Mouse (Mus musculus): Measurements from ENCODE around the gene Klk10. TPM values are rescaled to one million over a fixed set of nuclear protein-coding genes. Genes with fewer than 3 reads are reported as not detected.

Gene Klk10
- polyA plus RNA-seq (2016; fragmentation: Nextera tagmentation; extraction: Ambion mirVana): 0.11 and 0.43 TPM in 2 replicates

DNA sequence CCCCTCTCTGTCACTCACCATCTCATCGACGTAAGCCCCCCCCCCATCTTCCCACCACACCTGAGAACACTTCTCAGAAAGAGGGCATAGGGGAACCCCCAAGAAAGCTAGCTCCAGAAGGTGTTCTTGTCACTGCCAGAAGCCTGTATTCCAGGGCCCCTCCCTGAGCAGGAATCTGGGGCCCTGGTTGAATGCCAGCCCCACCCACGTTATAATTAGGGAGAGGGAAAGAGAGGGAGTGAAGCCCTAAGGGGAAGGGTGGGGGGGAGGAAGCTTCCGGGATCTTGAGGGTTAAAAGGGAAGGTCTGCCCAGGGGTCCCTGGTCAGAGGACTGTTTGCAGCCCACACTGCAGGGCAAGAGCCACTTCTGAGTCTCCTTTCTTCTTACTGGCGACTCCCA lies at the start of gene Klk10:
Gene Klk10, plus strand, starts transcription at position 290 of the 400 bp plus-strand sequence.
- Histone ChIP-seq H3K36me3 (replicated peaks) (no peaks in the 10 kb centered on the region), H3K4me1 (peaks cover 12% of the 10 kb centered on the region), H3K27me3 (ENCODE audit: poor library complexity, severe bottlenecking) (peaks cover 22% of the 10 kb centered on the region), H3K27ac (no peak within 1 kb of the TSS), H3K4me3 (no peak within 1 kb of the TSS), H3K9me3 (no peaks in the 10 kb centered on the region)
- DNase-seq (ENCODE audit: extremely low spot score, low spot score): no peak
- 53% methylated on average over 5 of the region's 5 CpGs for WGBS

DNA sequence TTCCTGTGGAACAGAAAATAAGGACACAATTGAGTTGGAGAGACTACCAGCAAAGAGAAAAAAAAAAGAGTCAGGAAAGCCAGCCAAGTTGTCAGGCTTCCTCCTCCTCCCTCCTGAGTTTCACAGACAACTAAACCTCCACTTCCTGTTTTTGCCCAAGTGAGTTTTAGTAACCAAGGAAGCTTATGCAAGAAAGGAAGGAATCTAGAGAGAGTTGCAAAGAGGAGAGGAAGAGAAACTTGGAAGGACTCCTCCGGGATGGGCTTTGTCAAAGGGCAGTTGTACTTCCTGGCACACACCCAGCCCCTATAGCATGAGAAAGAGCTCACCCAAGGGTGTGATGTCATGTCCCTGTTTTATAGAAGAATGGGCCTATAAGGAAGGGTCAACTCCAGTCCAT lies 33.0 kb upstream of the Klk10 start:
- H3K27ac ChIP-seq: no peak overlapping the region
- no peak for DNase-seq (ENCODE audit: extremely low spot score, low spot score)
- 76% methylated on average over 1 of the region's 1 CpGs for WGBS

DNA sequence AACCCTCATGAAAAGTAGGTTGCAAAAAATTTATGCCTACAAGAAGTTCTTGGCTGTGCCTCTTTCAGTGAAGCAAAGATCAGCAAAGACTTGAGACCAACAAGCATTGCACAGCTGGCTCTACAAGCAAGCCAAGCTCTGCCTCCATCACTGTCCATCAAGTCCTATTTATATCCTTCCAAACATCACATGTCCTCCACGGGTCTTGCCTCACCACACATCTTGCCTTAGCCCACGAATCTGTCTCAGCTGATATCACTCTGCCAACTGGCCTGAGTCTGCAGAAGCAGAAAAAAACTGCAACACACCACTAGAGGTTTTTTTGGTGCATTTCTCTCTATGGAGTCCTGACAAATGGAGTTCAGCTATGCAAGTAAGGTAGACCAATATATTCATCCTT lies 28.0 kb upstream of the Klk10 start:
- Histone ChIP-seq H3K27me3 (ENCODE audit: poor library complexity, severe bottlenecking) (no peaks in the 10 kb centered on the region), H3K9me3 (no peaks in the 10 kb centered on the region), H3K4me3 (no peak overlapping the region), H3K27ac (no peak overlapping the region), H3K36me3 (replicated peaks) (no peaks in the 10 kb centered on the region), H3K4me1 (no peaks in the 10 kb centered on the region)
- DNase-seq (ENCODE audit: extremely low spot score, low spot score): no peak
- 82% methylated on average over 2 of the region's 2 CpGs for WGBS

More for the DNA sequence above, 33.0 kb upstream of the Klk10 start:
- Histone ChIP-seq H3K27me3 (ENCODE audit: poor library complexity, severe bottlenecking) (no peaks in the 10 kb centered on the region), H3K4me3 (no peak overlapping the region), H3K36me3 (replicated peaks) (no peaks in the 10 kb centered on the region), H3K9me3 (no peaks in the 10 kb centered on the region), H3K4me1 (no peaks in the 10 kb centered on the region)

DNA sequence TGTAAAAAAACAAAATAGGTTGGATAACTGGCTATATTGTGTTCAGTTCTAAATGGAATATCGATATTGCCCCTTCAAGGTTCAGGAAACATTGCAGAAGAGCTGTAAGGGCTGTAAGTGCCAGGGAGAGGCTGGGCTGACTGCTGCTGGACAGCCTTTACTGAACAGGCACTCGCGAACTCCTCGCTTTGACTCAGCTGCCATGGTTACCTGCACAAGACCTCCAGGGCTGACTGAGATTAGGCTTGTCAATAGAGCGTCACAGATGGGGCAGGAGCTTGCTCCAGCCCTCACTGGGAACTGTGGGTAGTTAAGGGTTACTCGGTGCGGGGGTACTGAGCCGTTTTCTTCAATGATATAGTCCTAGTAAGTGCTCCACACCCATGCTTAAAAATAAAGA lies 14.4 kb upstream of the Klk10 start:
- DNase-seq (ENCODE audit: extremely low spot score, low spot score): peak; percentile 13
- H3K4me1 ChIP-seq: no peaks in the 10 kb centered on the region
- WGBS: 51% methylated on average over 8 of the region's 8 CpGs

DNA sequence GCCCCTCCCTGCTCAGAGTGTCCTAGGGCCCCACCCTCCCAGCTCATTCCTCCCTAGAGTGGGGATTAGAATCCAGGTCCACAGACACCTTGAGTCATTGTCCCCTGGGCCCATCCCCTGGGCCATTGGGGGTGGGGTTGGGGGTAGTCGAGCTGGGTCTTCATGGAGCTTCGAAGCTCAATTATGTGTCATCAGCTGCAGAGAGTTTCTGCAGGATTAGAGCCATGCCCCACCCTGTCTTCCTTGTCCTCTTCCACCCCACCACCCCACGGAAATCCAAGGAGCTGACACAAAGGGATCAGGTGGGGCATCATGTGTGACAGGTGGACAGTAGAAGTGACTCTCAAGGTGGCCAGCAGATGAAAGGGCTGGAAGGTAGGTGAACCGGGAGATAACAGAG lies 12.2 kb upstream of the Klk10 start, which contains the start of gene Klk12:
Gene Klk12, plus strand, starts transcription at position 301 of the 400 bp plus-strand sequence.
- 87% methylated on average over 4 of the region's 4 CpGs for WGBS
- Histone ChIP-seq H3K9me3 (peaks cover 3% of the 10 kb centered on the region; the same call in 1 of the 2 replicates), H3K4me1 (no peaks in the 10 kb centered on the region), H3K4me3 (no peak within 1 kb of the TSS), H3K27me3 (ENCODE audit: poor library complexity, severe bottlenecking) (no peaks in the 10 kb centered on the region), H3K36me3 (replicated peaks) (no peaks in the 10 kb centered on the region), H3K27ac (no peak within 1 kb of the TSS)
- no peak for DNase-seq (ENCODE audit: extremely low spot score, low spot score)

More for the DNA sequence above, 14.4 kb upstream of the Klk10 start:
- Histone ChIP-seq H3K36me3 (replicated peaks) (no peaks in the 10 kb centered on the region), H3K27ac (no peak overlapping the region), H3K9me3 (peaks cover 3% of the 10 kb centered on the region; the same call in 1 of the 2 replicates), H3K27me3 (ENCODE audit: poor library complexity, severe bottlenecking) (no peaks in the 10 kb centered on the region), H3K4me3 (no peak overlapping the region)

DNA sequence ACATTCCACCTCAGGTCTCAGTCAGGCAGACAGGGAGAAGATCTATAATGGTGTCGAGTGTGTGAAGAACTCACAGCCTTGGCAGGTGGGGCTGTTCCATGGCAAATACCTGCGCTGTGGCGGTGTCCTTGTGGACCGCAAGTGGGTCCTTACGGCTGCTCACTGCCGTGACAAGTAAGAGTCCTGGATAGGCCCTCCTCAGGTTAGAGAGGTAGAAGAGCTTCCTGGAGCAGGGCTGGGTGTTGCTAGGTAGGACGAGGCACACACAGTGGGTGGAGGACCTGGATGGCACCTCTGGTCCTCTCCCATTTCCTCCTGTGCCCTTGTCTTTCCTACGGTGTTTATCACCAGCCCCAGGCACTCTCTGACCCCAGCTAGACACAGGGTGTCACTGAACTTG lies 11.2 kb upstream of the Klk10 start:
- peaks cover 3% of the 10 kb centered on the region; the same call in 1 of the 2 replicates for H3K9me3 ChIP-seq
- 91% methylated on average over 8 of the region's 8 CpGs for WGBS
- peaks cover 4% of the 10 kb centered on the region for H3K4me1 ChIP-seq
- H3K27ac ChIP-seq: no peak overlapping the region
- H3K36me3 ChIP-seq (replicated peaks): no peaks in the 10 kb centered on the region
- no peaks in the 10 kb centered on the region for H3K27me3 ChIP-seq (ENCODE audit: poor library complexity, severe bottlenecking)
- peak; percentile 7 for DNase-seq (ENCODE audit: extremely low spot score, low spot score)
- H3K4me3 ChIP-seq: no peak overlapping the region

DNA sequence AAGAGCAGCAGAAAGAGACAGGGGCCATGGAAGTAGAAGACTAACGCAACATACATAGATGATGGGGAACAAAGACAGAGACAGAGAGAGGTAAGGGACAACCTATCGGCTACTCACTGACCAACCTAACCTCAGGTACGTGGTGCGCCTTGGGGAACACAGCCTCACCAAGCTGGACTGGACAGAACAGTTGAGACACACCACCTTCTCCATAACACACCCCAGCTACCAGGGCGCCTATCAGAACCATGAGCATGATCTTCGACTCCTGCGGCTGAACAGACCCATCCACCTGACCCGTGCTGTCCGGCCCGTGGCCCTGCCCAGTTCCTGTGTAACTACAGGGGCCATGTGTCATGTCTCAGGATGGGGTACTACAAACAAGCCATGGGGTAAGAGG lies 10.1 kb upstream of the Klk10 start:
- no peaks in the 10 kb centered on the region for H3K36me3 ChIP-seq (replicated peaks)

DNA sequence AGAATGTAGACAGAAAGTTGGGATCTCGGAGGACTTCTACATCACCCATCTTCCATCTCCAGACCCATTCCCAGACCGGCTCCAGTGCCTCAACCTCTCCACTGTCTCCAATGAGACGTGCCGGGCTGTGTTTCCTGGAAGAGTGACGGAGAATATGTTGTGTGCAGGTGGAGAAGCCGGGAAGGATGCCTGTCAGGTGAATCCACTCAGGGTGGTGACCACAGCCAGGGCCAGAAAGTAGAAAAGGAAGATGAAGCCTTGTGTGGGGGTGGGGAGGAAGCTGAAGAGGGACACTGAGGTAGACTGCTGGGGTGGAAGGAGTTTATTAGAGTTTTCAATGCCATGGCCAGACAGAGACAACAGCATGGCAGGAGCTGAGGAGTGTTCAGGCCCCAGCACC lies 8.9 kb upstream of the Klk10 start:
- H3K27ac ChIP-seq: no peak overlapping the region
- H3K4me3 ChIP-seq: no peak overlapping the region
- H3K4me1 ChIP-seq: peaks cover 16% of the 10 kb centered on the region
- peak; percentile 10 for DNase-seq (ENCODE audit: extremely low spot score, low spot score)
- no peaks in the 10 kb centered on the region for H3K36me3 ChIP-seq (replicated peaks)
- H3K27me3 ChIP-seq (ENCODE audit: poor library complexity, severe bottlenecking): no peaks in the 10 kb centered on the region
- peaks cover 3% of the 10 kb centered on the region; the same call in 1 of the 2 replicates for H3K9me3 ChIP-seq
- 93% methylated on average over 6 of the region's 6 CpGs for WGBS

More for the DNA sequence above, 10.1 kb upstream of the Klk10 start:
- DNase-seq (ENCODE audit: extremely low spot score, low spot score): no peak
- no peak overlapping the region for H3K27ac ChIP-seq
- no peaks in the 10 kb centered on the region for H3K27me3 ChIP-seq (ENCODE audit: poor library complexity, severe bottlenecking)
- peaks cover 15% of the 10 kb centered on the region for H3K4me1 ChIP-seq
- peaks cover 3% of the 10 kb centered on the region; the same call in 1 of the 2 replicates for H3K9me3 ChIP-seq
- H3K4me3 ChIP-seq: no peak overlapping the region
- WGBS: 93% methylated on average over 10 of the region's 10 CpGs

DNA sequence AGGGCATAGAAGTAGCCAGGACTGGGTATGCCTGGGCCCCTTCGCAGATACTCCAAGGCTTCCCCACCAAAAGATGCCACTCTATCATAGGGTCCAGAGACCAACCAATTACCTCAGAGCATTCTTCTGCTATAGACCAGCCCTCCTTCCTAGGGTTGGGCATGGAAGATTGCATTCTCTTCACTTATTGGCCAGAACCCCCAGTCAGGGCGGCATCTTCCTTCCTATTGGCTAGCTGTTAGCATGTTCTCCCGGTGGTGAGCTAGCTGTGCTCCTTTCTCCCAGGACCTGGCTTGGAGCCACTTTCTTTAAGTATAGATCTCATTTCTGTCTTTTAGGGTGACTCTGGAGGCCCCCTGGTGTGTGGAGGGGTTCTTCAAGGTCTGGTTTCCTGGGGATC lies 7.9 kb upstream of the Klk10 start:
- peak; percentile 9 for DNase-seq (ENCODE audit: extremely low spot score, low spot score)
- 74% methylated on average over 3 of the region's 3 CpGs for WGBS

DNA sequence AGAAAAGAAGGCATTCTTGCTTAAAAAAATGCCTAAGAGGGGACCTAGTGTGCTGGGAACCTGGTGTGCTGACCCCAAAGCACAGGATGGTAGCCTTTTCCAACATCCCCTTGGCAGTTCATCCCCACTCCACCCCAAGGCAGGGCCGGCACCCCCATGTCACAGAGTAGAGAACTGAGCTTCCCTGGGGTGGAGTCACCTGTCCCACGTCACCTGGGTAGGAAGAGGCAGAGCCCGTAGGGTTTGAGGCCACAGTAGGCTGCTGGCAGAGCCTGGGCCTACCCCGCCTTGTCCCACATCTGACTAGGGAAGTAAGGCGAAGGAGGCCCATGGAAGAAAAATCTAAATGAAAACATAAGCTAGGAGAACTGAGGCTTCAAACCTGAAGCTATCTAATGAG lies 6.5 kb upstream of the Klk10 start, which contains the start of gene Klk11:
Gene Klk11, plus strand, starts transcription at position 241 of the 400 bp plus-strand sequence.
- H3K27ac ChIP-seq: peak within 1 kb of the TSS; percentile 80
- H3K36me3 ChIP-seq (replicated peaks): no peaks in the 10 kb centered on the region
- peaks cover 16% of the 10 kb centered on the region for H3K4me1 ChIP-seq
- DNase-seq (ENCODE audit: extremely low spot score, low spot score): peak; percentile 10
- no peaks in the 10 kb centered on the region for H3K27me3 ChIP-seq (ENCODE audit: poor library complexity, severe bottlenecking)
- 87% methylated on average over 5 of the region's 5 CpGs for WGBS
- no peaks in the 10 kb centered on the region for H3K9me3 ChIP-seq
- no peak within 1 kb of the TSS for H3K4me3 ChIP-seq

More for the DNA sequence above, 7.9 kb upstream of the Klk10 start:
- Histone ChIP-seq H3K27ac (no peak overlapping the region), H3K27me3 (ENCODE audit: poor library complexity, severe bottlenecking) (no peaks in the 10 kb centered on the region), H3K4me1 (peaks cover 16% of the 10 kb centered on the region), H3K36me3 (replicated peaks) (no peaks in the 10 kb centered on the region), H3K9me3 (peaks cover 3% of the 10 kb centered on the region; the same call in 1 of the 2 replicates), H3K4me3 (no peak overlapping the region)

DNA sequence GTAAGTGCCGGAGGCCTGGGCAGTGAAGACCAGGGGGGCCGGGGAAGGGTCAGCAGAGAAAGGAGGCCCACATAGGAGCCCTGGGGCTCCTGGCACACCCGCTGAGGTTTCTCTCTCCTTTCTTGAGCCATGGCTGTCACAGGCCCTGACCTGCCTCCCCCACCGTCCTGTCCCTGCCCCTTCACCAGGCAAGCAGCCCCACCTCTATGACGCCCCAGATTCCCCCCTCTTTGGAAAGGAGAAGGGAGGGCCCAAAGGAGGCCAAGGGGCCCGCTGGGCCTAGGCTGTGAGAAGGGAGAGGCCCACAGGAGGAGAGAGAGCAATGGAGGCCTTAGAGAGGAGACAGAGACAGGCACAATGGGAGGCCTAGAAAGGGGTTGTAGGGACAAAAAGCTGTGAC lies 6.0 kb upstream of the Klk10 start:
- DNase-seq (ENCODE audit: extremely low spot score, low spot score): peak; percentile 13
- Histone ChIP-seq H3K4me1 (peaks cover 16% of the 10 kb centered on the region), H3K27me3 (ENCODE audit: poor library complexity, severe bottlenecking) (no peaks in the 10 kb centered on the region), H3K36me3 (replicated peaks) (no peaks in the 10 kb centered on the region), H3K27ac (peak overlapping the region; percentile 80), H3K4me3 (no peak overlapping the region), H3K9me3 (no peaks in the 10 kb centered on the region)
- 51% methylated on average over 6 of the region's 6 CpGs for WGBS

DNA sequence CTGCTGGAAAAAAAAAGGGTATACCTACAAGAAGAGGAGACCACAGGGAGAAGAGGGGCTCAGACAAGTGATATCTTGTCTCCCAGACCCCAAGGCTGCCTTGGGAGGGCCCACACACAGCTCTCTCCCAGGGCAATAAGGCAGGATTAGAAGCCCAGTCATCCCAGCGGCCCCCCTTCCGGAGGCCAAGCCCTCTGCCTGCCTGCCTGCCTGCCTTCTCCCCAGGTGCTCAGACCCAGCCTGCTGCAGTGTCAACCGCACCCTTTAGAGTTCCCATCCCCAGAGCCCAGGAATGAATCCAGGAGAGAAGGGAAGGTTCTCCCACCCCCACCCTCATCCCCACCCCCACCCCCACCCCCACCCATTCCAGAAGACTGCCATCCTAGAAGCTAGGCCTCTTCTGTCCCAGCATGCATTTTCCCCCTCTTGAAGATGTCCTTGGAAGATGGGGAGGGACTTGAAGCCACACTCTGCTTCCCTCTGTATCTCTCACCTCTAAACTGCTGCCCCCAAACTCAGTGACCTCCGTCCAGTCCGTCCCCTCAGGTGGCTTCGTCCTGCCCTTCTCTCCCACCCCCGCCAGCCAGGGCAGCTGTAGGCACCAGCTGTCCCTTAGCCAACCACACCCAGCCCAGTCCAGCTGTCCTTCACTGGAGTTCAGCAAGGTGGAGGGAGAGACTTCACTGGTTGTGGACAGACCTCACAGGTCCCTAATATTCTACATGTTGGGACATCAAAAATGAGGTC lies 5.4 kb upstream of the Klk10 start:
- Histone ChIP-seq H3K9me3 (no peaks in the 10 kb centered on the region), H3K27ac (peak overlapping the region; percentile 80), H3K4me3 (no peak overlapping the region), H3K36me3 (replicated peaks) (no peaks in the 10 kb centered on the region), H3K4me1 (peaks cover 16% of the 10 kb centered on the region), H3K27me3 (ENCODE audit: poor library complexity, severe bottlenecking) (no peaks in the 10 kb centered on the region)
- WGBS: 39% methylated on average over 7 of the region's 7 CpGs
- DNase-seq (ENCODE audit: extremely low spot score, low spot score): peak; percentile 7

DNA sequence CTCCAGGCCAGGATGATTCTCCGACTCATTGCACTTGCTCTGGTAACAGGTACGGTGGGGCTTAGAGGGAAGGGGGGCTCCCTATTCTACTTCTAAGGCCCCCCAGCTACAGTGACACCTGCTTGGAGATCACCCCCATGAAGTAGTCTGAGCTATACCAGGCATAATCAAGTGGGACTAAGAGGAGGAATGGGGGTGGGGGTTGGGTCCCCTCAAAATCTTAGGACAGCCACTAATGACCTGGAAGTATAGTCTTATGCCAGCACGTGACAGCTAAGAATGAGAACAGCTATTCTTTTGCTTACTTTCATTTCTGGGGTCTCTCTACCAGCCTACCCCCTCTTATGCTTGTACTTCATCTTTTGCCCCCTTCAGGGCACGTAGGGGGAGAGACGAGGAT lies 4.3 kb upstream of the Klk10 start:
- H3K36me3 ChIP-seq (replicated peaks): no peaks in the 10 kb centered on the region
- DNase-seq (ENCODE audit: extremely low spot score, low spot score): no peak
- WGBS: 79% methylated on average over 5 of the region's 5 CpGs

More for the DNA sequence above, 4.3 kb upstream of the Klk10 start:
- H3K27ac ChIP-seq: no peak overlapping the region
- no peaks in the 10 kb centered on the region for H3K27me3 ChIP-seq (ENCODE audit: poor library complexity, severe bottlenecking)
- H3K4me1 ChIP-seq: peaks cover 16% of the 10 kb centered on the region
- no peaks in the 10 kb centered on the region for H3K9me3 ChIP-seq
- no peak overlapping the region for H3K4me3 ChIP-seq

Data from forebrain, embryonic 10.5 days (tissue).